Mouse (Mus musculus): Measurements from ENCODE around the gene Ano6.

- no peak for TF ChIP-seq POLR2A (IDR thresholded peaks at IDR 0.05; ENCODE audit: borderline replicate concordance, insufficient read depth, low read length)
- TF ChIP-seq CTCF (IDR thresholded peaks at IDR 0.05; ENCODE audit: borderline replicate concordance, insufficient read depth, low read depth, low read length): no peak
Measured at GRCm38 (mm10) chr15:95836077-95836476, 45.4 kb downstream of the Ano6 start.

Data from cerebellum, adult 2 months (tissue).